Mouse (Mus musculus): ENCODE measurements at regions not wholly inside any gene's neighbourhood (a gene's known extent, or its start where the extent isn't known, plus 50 kb on each side); places are given as distances from the start of the nearest gene placed in this dataset.
A peak's percentile ranks its signal among the peaks of the same experiment; 100 is the strongest.

DNA sequence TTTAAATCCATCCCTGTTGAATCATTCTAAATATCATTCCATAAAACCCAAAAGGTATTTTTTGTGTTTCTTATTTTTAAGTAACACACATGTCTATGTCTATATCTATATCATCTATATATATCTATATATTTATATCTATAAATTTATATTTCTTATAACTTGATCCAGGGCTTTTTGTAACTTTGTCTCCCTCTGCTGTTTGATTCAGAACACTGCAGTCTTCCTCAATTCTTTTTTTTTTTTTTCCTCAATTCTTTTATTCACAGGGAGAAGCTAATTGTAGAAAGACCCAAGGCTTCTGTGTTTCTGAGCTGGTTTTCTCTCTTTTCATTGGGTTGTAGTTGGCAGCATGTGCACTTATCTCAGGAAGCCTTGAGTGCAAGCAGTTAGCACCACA, 124.1 kb upstream of the Igfbp3 start:
- no peak overlapping the region for H3K9ac ChIP-seq (replicated peaks; ENCODE audit: low read depth, low read length)
- no peak overlapping the region for H3K4me3 ChIP-seq (replicated peaks; ENCODE audit: low read length)
- no peak overlapping the region for H3K4me2 ChIP-seq (ENCODE audit: low read length)
- H3K27me3 ChIP-seq (replicated peaks; ENCODE audit: control insufficient read depth, insufficient read depth, low read length), result no peaks in the 10 kb centered on the region
- peaks cover 3% of the 10 kb centered on the region; the same call in 1 of the 2 replicates for H3K9me3 ChIP-seq (ENCODE audit: control insufficient read depth, low read length)
- no peak overlapping the region for H3K27ac ChIP-seq (ENCODE audit: low read length)
- no peaks in the 10 kb centered on the region for H3K36me3 ChIP-seq (ENCODE audit: control insufficient read depth, insufficient read depth)
- H3K4me1 ChIP-seq (replicated peaks; ENCODE audit: control insufficient read depth, insufficient read depth, low read length), result no peaks in the 10 kb centered on the region
- no peak for ATAC-seq

DNA sequence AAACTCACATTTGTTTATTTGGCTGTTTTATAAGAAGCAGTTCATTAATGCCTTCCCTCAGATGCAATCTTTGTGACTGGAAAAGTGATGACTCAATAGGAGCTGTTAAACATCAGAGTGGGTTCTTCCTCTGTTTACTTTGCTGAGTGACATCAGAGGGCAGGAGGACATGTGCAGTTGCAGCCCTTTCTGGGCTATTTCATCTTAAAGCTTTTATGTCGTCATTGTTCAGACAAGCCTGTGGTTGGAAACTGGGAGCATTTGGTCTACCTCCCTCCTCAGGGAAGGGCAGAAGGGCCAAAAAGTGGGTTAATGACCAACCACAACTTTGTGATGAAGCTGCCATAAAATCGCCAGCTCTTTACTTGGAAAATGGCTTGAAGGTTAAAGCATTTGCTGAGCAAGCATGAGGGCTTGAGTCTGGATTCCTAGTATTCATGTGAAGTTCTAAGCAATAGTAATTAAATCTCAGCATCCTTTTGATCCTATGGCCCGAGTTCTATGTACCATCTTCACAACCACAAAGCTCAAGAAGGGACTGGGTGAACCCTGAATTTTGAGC, 103.8 kb upstream of the Igfbp3 start:
- no peak overlapping the region for H3K27ac ChIP-seq (ENCODE audit: low read length)
- no peak overlapping the region for H3K4me3 ChIP-seq (replicated peaks; ENCODE audit: low read length)
- no peaks in the 10 kb centered on the region for H3K27me3 ChIP-seq (replicated peaks; ENCODE audit: control insufficient read depth, insufficient read depth, low read length)
- no peak overlapping the region for H3K4me2 ChIP-seq (ENCODE audit: low read length)
- no peak for ATAC-seq
- WGBS, result 73% methylated on average over 3 of the region's 3 CpGs
- no peaks in the 10 kb centered on the region for H3K9me3 ChIP-seq (ENCODE audit: control insufficient read depth, low read length)
- H3K4me1 ChIP-seq (replicated peaks; ENCODE audit: control insufficient read depth, insufficient read depth, low read length), result no peaks in the 10 kb centered on the region
- H3K9ac ChIP-seq (replicated peaks; ENCODE audit: low read depth, low read length), result no peak overlapping the region
- no peaks in the 10 kb centered on the region for H3K36me3 ChIP-seq (ENCODE audit: control insufficient read depth, insufficient read depth)

DNA sequence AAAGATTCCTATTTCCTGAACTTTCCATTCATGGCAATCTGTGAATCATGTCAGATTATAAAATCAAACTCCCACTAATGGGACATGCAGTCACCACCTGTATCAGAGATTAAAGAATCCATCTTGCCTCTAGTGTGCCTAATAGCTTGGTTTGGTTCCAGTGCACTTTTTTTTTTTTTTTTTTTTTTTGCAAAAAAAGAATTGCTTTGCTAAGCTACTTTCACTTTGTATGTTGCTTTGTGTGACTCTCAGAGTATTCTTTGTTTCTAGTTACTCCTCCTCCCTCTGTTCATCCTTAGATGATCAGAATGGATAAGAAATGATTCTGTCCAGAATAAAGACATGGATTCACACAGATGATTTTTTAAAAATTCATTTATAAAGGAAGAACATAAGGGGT, 82.5 kb upstream of the Igfbp3 start:
- no peak overlapping the region for H3K4me3 ChIP-seq (replicated peaks; ENCODE audit: low read length)
- no peaks in the 10 kb centered on the region for H3K36me3 ChIP-seq (ENCODE audit: control insufficient read depth, insufficient read depth)
- no peaks in the 10 kb centered on the region for H3K4me1 ChIP-seq (replicated peaks; ENCODE audit: control insufficient read depth, insufficient read depth, low read length)
- no peak for ATAC-seq
- no peaks in the 10 kb centered on the region for H3K27me3 ChIP-seq (replicated peaks; ENCODE audit: control insufficient read depth, insufficient read depth, low read length)
- no peak overlapping the region for H3K4me2 ChIP-seq (ENCODE audit: low read length)
- H3K27ac ChIP-seq (ENCODE audit: low read length), result no peak overlapping the region
- no peak overlapping the region for H3K9ac ChIP-seq (replicated peaks; ENCODE audit: low read depth, low read length)
- H3K9me3 ChIP-seq (ENCODE audit: control insufficient read depth, low read length), result no peaks in the 10 kb centered on the region

GRCm38 (mm10) chr11:7289242-7289938, 75.7 kb upstream of the Igfbp3 start:
- H3K4me3 ChIP-seq (replicated peaks; ENCODE audit: low read length), result no peak overlapping the region
- H3K27ac ChIP-seq (ENCODE audit: low read length), result peak overlapping the region; percentile 57; the same call in 1 of the 2 replicates
- no peaks in the 10 kb centered on the region for H3K27me3 ChIP-seq (replicated peaks; ENCODE audit: control insufficient read depth, insufficient read depth, low read length)
- no peaks in the 10 kb centered on the region for H3K9me3 ChIP-seq (ENCODE audit: control insufficient read depth, low read length)
- 69% methylated on average over 8 of the region's 8 CpGs for WGBS
- ATAC-seq, result peak; percentile 95
- no peak overlapping the region for H3K4me2 ChIP-seq (ENCODE audit: low read length)
- H3K9ac ChIP-seq (replicated peaks; ENCODE audit: low read depth, low read length), result no peak overlapping the region
- H3K4me1 ChIP-seq (replicated peaks; ENCODE audit: control insufficient read depth, insufficient read depth, low read length), result no peaks in the 10 kb centered on the region
- H3K36me3 ChIP-seq (ENCODE audit: control insufficient read depth, insufficient read depth), result no peaks in the 10 kb centered on the region

- Histone ChIP-seq H3K4me2 (ENCODE audit: low read length) (no peak overlapping the region), H3K4me3 (replicated peaks; ENCODE audit: low read length) (no peak overlapping the region), H3K27ac (ENCODE audit: low read length) (no peak overlapping the region), H3K9me3 (ENCODE audit: control insufficient read depth, low read length) (no peaks in the 10 kb centered on the region), H3K9ac (replicated peaks; ENCODE audit: low read depth, low read length) (no peak overlapping the region), H3K4me1 (replicated peaks; ENCODE audit: control insufficient read depth, insufficient read depth, low read length) (no peaks in the 10 kb centered on the region), H3K27me3 (replicated peaks; ENCODE audit: control insufficient read depth, insufficient read depth, low read length) (no peaks in the 10 kb centered on the region), H3K36me3 (ENCODE audit: control insufficient read depth, insufficient read depth) (no peaks in the 10 kb centered on the region)
- ATAC-seq, result no peak
- WGBS, result 61% methylated on average over 4 of the region's 4 CpGs
Measured at GRCm38 (mm10) chr11:7284836-7285490, 71.2 kb upstream of the Igfbp3 start.

- Histone ChIP-seq H3K27ac (ENCODE audit: low read length) (no peak overlapping the region), H3K4me2 (ENCODE audit: low read length) (no peak overlapping the region), H3K36me3 (ENCODE audit: control insufficient read depth, insufficient read depth) (no peaks in the 10 kb centered on the region), H3K9ac (replicated peaks; ENCODE audit: low read depth, low read length) (no peak overlapping the region), H3K27me3 (replicated peaks; ENCODE audit: control insufficient read depth, insufficient read depth, low read length) (no peaks in the 10 kb centered on the region), H3K9me3 (ENCODE audit: control insufficient read depth, low read length) (no peaks in the 10 kb centered on the region), H3K4me1 (replicated peaks; ENCODE audit: control insufficient read depth, insufficient read depth, low read length) (no peaks in the 10 kb centered on the region), H3K4me3 (replicated peaks; ENCODE audit: low read length) (no peak overlapping the region)
- 91% methylated on average over 3 of the region's 3 CpGs for WGBS
- no peak for ATAC-seq
Measured at GRCm38 (mm10) chr11:7282981-7283380, 69.3 kb upstream of the Igfbp3 start.

DNA sequence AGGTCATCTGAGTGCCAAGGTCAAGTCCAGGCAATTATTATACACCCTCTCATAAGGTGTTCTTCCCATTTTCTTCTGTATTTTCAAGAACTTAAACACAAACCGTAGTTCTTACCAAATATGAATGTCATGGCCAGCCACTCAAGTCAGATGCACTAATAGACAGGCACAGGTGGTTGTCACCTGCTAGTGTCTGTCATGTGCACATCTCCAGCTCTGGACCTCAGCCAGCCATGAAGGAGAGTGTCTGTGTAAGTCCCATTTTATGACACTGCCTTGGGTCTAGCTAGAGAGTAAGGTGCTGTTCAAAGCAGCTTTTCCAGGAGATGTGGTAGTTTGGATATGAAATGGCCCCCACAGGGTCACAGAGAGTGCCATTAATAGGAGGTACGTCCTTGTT, 68.5 kb upstream of the Igfbp3 start:
- H3K9me3 ChIP-seq (ENCODE audit: control insufficient read depth, low read length), result no peaks in the 10 kb centered on the region
- H3K27me3 ChIP-seq (replicated peaks; ENCODE audit: control insufficient read depth, insufficient read depth, low read length), result no peaks in the 10 kb centered on the region
- no peak overlapping the region for H3K9ac ChIP-seq (replicated peaks; ENCODE audit: low read depth, low read length)
- no peak for ATAC-seq
- no peak overlapping the region for H3K4me2 ChIP-seq (ENCODE audit: low read length)
- no peak overlapping the region for H3K4me3 ChIP-seq (replicated peaks; ENCODE audit: low read length)
- H3K4me1 ChIP-seq (replicated peaks; ENCODE audit: control insufficient read depth, insufficient read depth, low read length), result no peaks in the 10 kb centered on the region
- WGBS, result 85% methylated on average over 2 of the region's 2 CpGs
- H3K36me3 ChIP-seq (ENCODE audit: control insufficient read depth, insufficient read depth), result no peaks in the 10 kb centered on the region
- no peak overlapping the region for H3K27ac ChIP-seq (ENCODE audit: low read length)

GRCm38 (mm10) chr11:7281656-7282055, 67.9 kb upstream of the Igfbp3 start:
- 4% methylated on average over 2 of the region's 2 CpGs for WGBS
- Histone ChIP-seq H3K9ac (replicated peaks; ENCODE audit: low read depth, low read length) (no peak overlapping the region), H3K27ac (ENCODE audit: low read length) (no peak overlapping the region), H3K36me3 (ENCODE audit: control insufficient read depth, insufficient read depth) (no peaks in the 10 kb centered on the region), H3K4me3 (replicated peaks; ENCODE audit: low read length) (no peak overlapping the region), H3K4me1 (replicated peaks; ENCODE audit: control insufficient read depth, insufficient read depth, low read length) (no peaks in the 10 kb centered on the region), H3K4me2 (ENCODE audit: low read length) (no peak overlapping the region), H3K9me3 (ENCODE audit: control insufficient read depth, low read length) (no peaks in the 10 kb centered on the region), H3K27me3 (replicated peaks; ENCODE audit: control insufficient read depth, insufficient read depth, low read length) (no peaks in the 10 kb centered on the region)
- no peak for ATAC-seq

DNA sequence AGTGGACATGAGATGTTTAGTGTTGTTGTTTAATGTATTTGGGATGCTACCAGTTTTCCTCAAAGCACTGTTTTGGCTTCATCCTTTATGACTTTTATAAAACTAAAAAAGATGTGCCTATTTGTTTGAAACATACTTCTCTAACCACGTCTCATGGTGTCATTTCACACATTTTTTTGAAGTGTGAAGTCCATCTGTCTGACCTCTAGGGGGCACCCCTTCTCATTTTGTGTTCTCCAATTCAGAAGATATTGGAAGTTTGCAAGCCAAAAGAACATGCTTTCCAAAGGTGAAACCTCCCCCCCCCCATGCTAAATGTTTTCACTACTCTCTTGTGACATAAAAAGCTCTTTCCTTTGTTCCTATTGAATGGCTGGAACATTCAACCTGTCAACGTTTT, 66.2 kb upstream of the Igfbp3 start:
- WGBS, result 56% methylated on average over 2 of the region's 2 CpGs
- Histone ChIP-seq H3K4me3 (replicated peaks; ENCODE audit: low read length) (no peak overlapping the region), H3K9ac (replicated peaks; ENCODE audit: low read depth, low read length) (no peak overlapping the region), H3K9me3 (ENCODE audit: control insufficient read depth, low read length) (no peaks in the 10 kb centered on the region), H3K36me3 (ENCODE audit: control insufficient read depth, insufficient read depth) (no peaks in the 10 kb centered on the region), H3K27ac (ENCODE audit: low read length) (no peak overlapping the region), H3K4me1 (replicated peaks; ENCODE audit: control insufficient read depth, insufficient read depth, low read length) (no peaks in the 10 kb centered on the region), H3K4me2 (ENCODE audit: low read length) (no peak overlapping the region), H3K27me3 (replicated peaks; ENCODE audit: control insufficient read depth, insufficient read depth, low read length) (no peaks in the 10 kb centered on the region)
- ATAC-seq, result no peak
